Mouse (Mus musculus): ENCODE data around the gene Taf4. TPM values are rescaled to one million over a fixed set of nuclear protein-coding genes. Genes with fewer than 3 reads are reported as not detected.

Taf4 gene
- polyA plus RNA-seq, 1 experiment from 2014 or later, result 3.3 TPM

- Histone ChIP-seq H3K36me3 (no peaks in the 10 kb centered on the region), H3K4me3 (no peak overlapping the region), H3K9me3 (replicated peaks) (no peaks in the 10 kb centered on the region), H3K4me1 (peaks cover 13% of the 10 kb centered on the region; the same call in 1 of the 2 replicates), H3K27me3 (ENCODE audit: low read depth, poor library complexity, severe bottlenecking) (no peaks in the 10 kb centered on the region), H3K27ac (no peak overlapping the region)
- no peak for DNase-seq (ENCODE audit: low spot score)
- WGBS, result 79% methylated on average over 14 of the region's 14 CpGs
These were observed 24.6 kb downstream of the Taf4 start for GRCm38 (mm10) chr2:179951542-179952524.

DNA sequence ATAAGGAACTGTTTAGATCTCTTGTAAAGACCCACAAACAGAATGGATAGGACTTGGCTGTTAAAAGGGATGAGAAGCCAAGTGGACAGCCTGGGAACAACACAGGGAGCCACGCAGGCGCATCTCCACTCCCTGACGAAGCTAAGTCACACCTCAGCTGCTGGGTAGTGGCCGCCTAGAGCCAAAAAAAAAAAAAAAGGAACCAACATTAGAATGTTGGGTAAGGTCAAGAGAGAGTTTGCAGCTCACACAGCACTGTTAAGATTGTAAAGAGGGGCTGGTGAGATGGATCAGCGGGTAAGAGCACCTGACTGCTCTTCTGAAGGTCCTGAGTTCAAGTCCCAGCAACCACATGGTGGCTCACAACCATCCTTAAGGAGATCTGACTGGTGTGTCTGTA lies 27.6 kb downstream of the Taf4 start:
- Histone ChIP-seq H3K9me3 (replicated peaks) (no peaks in the 10 kb centered on the region), H3K4me3 (no peak overlapping the region), H3K27me3 (ENCODE audit: low read depth, poor library complexity, severe bottlenecking) (no peaks in the 10 kb centered on the region), H3K27ac (no peak overlapping the region), H3K36me3 (no peaks in the 10 kb centered on the region), H3K4me1 (peaks cover 23% of the 10 kb centered on the region)
- DNase-seq (ENCODE audit: low spot score), result no peak
- WGBS, result 89% methylated on average over 5 of the region's 5 CpGs

DNA sequence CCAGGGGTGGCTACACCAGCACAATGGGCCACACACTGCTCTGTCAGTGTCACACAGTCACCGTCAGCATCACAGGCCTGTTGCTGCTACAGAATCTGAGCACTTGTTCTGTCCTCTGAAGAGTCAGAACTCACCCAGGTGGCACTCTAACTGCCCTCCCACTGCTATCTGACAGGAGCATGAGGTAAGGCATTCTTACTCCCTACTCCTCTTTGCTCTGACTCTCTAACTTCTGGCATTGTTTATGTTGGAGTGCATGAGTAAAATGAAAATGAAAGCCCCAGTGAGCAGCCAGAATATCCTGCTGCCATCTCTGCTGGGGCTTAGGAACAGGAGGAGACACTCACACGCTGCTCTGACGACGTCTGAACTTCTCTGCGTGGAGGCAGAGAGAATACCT lies 28.8 kb downstream of the Taf4 start:
- no peak for DNase-seq (ENCODE audit: low spot score)
- no peak overlapping the region for H3K4me3 ChIP-seq
- H3K27me3 ChIP-seq (ENCODE audit: low read depth, poor library complexity, severe bottlenecking), result no peaks in the 10 kb centered on the region
- no peak overlapping the region for H3K27ac ChIP-seq
- H3K36me3 ChIP-seq, result no peaks in the 10 kb centered on the region
- no peaks in the 10 kb centered on the region for H3K9me3 ChIP-seq (replicated peaks)
- 78% methylated on average over 5 of the region's 5 CpGs for WGBS
- H3K4me1 ChIP-seq, result peaks cover 23% of the 10 kb centered on the region

- Histone ChIP-seq H3K4me1 (peaks cover 17% of the 10 kb centered on the region), H3K4me3 (no peak overlapping the region), H3K27me3 (ENCODE audit: low read depth, poor library complexity, severe bottlenecking) (no peaks in the 10 kb centered on the region), H3K27ac (no peak overlapping the region), H3K36me3 (no peaks in the 10 kb centered on the region), H3K9me3 (replicated peaks) (no peaks in the 10 kb centered on the region)
- WGBS, result 90% methylated on average over 6 of the region's 6 CpGs
- no peak for DNase-seq (ENCODE audit: low spot score)
These were observed 29.9 kb downstream of the Taf4 start for GRCm38 (mm10) chr2:179946496-179946895.

GRCm38 (mm10) chr2:179945051-179945450 lies 31.4 kb downstream of the Taf4 start:
- Histone ChIP-seq H3K36me3 (no peaks in the 10 kb centered on the region), H3K4me3 (no peak overlapping the region), H3K4me1 (peaks cover 17% of the 10 kb centered on the region), H3K27ac (no peak overlapping the region), H3K9me3 (replicated peaks) (no peaks in the 10 kb centered on the region), H3K27me3 (ENCODE audit: low read depth, poor library complexity, severe bottlenecking) (no peaks in the 10 kb centered on the region)
- 67% methylated on average over 4 of the region's 4 CpGs for WGBS
- DNase-seq (ENCODE audit: low spot score), result no peak

DNA sequence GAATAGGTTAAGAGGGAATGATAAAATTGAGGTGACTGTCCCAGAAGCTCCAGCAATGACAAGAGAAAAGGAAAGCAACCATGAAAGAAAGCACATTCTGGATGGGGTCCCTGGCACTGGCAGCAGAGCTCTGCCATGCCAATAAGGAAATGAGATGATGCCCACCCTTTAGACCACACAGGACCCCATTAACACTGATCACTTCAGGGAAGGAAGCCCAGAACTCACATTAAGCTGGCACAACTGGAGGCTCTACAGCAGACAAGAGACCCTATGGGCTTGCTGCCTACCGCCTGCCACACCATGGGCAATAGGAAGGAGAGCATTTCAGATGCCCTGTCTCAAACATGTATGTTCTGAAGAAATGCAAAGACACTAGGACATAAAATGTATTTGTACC lies 34.8 kb downstream of the Taf4 start:
- no peaks in the 10 kb centered on the region for H3K36me3 ChIP-seq
- DNase-seq (ENCODE audit: low spot score), result no peak
- peaks cover 26% of the 10 kb centered on the region for H3K4me1 ChIP-seq
- WGBS, result 91% methylated on average over 1 of the region's 1 CpGs
- no peak overlapping the region for H3K27ac ChIP-seq
- no peaks in the 10 kb centered on the region for H3K9me3 ChIP-seq (replicated peaks)
- H3K27me3 ChIP-seq (ENCODE audit: low read depth, poor library complexity, severe bottlenecking), result no peaks in the 10 kb centered on the region
- no peak overlapping the region for H3K4me3 ChIP-seq

- no peak overlapping the region for H3K27ac ChIP-seq
- no peak for DNase-seq (ENCODE audit: low spot score)
- H3K27me3 ChIP-seq (ENCODE audit: low read depth, poor library complexity, severe bottlenecking), result no peaks in the 10 kb centered on the region
- peaks cover 42% of the 10 kb centered on the region for H3K36me3 ChIP-seq
- WGBS, result 90% methylated on average over 4 of the region's 4 CpGs
- H3K4me1 ChIP-seq, result peaks cover 15% of the 10 kb centered on the region
- H3K4me3 ChIP-seq, result no peak overlapping the region
- H3K9me3 ChIP-seq (replicated peaks), result no peaks in the 10 kb centered on the region
These were observed 39.4 kb downstream of the Taf4 start for GRCm38 (mm10) chr2:179937091-179937490.

- H3K27ac ChIP-seq, result no peak overlapping the region
- no peak overlapping the region for H3K4me3 ChIP-seq
- DNase-seq (ENCODE audit: low spot score), result no peak
- peaks cover 9% of the 10 kb centered on the region for H3K4me1 ChIP-seq
- H3K27me3 ChIP-seq (ENCODE audit: low read depth, poor library complexity, severe bottlenecking), result no peaks in the 10 kb centered on the region
- WGBS, result 88% methylated on average over 3 of the region's 3 CpGs
- peaks cover 71% of the 10 kb centered on the region for H3K36me3 ChIP-seq
- H3K9me3 ChIP-seq (replicated peaks), result no peaks in the 10 kb centered on the region
These were observed 42.3 kb downstream of the Taf4 start for GRCm38 (mm10) chr2:179934165-179934564.

DNA sequence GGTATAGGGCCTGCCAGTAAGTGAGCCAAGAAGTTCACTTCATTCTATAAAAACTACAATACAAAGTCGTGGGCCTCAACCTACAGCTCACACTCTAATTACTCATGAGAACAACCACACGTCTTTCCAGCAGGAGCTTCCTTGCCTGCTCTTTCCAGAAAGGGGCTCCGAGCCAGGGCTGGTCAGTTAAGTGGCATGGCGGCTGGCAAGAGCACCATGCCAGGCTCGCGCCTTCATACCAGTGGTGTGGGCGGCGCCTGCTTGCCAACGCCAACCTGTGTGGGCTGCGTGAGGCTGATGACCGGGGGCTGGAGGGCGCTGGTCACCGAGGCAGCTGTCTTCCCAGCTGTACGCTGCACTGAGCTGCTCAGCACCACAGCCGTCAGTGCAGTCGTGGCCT lies 44.7 kb downstream of the Taf4 start:
- H3K4me3 ChIP-seq, result no peak overlapping the region
- no peak for DNase-seq (ENCODE audit: low spot score)
- WGBS, result 94% methylated on average over 16 of the region's 16 CpGs
- no peak overlapping the region for H3K27ac ChIP-seq
- H3K4me1 ChIP-seq, result no peaks in the 10 kb centered on the region
- peaks cover 93% of the 10 kb centered on the region for H3K36me3 ChIP-seq
- no peaks in the 10 kb centered on the region for H3K9me3 ChIP-seq (replicated peaks)
- H3K27me3 ChIP-seq (ENCODE audit: low read depth, poor library complexity, severe bottlenecking), result no peaks in the 10 kb centered on the region

- 91% methylated on average over 13 of the region's 13 CpGs for WGBS
- Histone ChIP-seq H3K27ac (no peak overlapping the region), H3K4me1 (no peaks in the 10 kb centered on the region), H3K27me3 (ENCODE audit: low read depth, poor library complexity, severe bottlenecking) (no peaks in the 10 kb centered on the region), H3K9me3 (replicated peaks) (no peaks in the 10 kb centered on the region), H3K4me3 (no peak overlapping the region), H3K36me3 (peaks cover 97% of the 10 kb centered on the region)
- DNase-seq (ENCODE audit: low spot score), result no peak
These were observed 47.3 kb downstream of the Taf4 start for GRCm38 (mm10) chr2:179929166-179929565.

- no peak overlapping the region for H3K4me3 ChIP-seq
- DNase-seq (ENCODE audit: low spot score), result no peak
- H3K27me3 ChIP-seq (ENCODE audit: low read depth, poor library complexity, severe bottlenecking), result no peaks in the 10 kb centered on the region
- H3K9me3 ChIP-seq (replicated peaks), result no peaks in the 10 kb centered on the region
- H3K4me1 ChIP-seq, result no peaks in the 10 kb centered on the region
- peaks cover 98% of the 10 kb centered on the region for H3K36me3 ChIP-seq
- no peak overlapping the region for H3K27ac ChIP-seq
- WGBS, result 92% methylated on average over 6 of the region's 6 CpGs
These were observed 52.4 kb downstream of the Taf4 start for GRCm38 (mm10) chr2:179924038-179924437.

DNA sequence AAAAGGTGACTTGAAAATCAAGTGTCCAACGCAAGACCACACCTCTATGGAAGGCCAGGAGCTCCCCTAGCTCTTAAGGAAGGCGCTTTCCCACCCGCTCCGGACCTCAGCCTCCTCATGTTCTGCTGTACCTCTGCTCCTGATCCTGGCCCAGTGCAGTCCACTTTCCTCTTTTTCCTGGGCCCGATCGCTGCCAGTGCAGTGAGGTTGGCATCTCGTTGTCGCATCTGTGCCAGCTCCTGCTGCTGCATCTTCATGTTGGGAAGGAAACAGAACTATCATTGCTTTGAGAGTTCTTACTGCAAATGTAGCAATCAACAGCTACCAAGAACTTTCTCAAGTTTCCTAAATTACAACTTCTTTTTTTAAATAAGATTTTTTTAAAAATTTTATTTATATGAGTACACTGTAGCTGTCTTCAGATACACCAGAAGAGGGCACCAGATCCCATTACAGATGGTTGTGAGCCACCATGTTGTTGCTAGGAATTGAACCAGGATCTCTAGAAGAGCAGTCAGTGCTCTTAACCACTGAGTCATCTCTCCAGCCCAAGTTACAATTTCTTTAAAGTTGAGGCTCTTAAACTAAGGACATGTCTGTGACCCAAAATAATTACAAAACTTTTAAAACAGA lies 55.3 kb downstream of the Taf4 start:
- H3K4me3 ChIP-seq, result no peak overlapping the region
- H3K4me1 ChIP-seq, result no peaks in the 10 kb centered on the region
- DNase-seq (ENCODE audit: low spot score), result no peak
- peaks cover 99% of the 10 kb centered on the region for H3K36me3 ChIP-seq
- H3K9me3 ChIP-seq (replicated peaks), result no peaks in the 10 kb centered on the region
- H3K27me3 ChIP-seq (ENCODE audit: low read depth, poor library complexity, severe bottlenecking), result no peaks in the 10 kb centered on the region
- no peak overlapping the region for H3K27ac ChIP-seq
- WGBS, result 93% methylated on average over 8 of the region's 8 CpGs

DNA sequence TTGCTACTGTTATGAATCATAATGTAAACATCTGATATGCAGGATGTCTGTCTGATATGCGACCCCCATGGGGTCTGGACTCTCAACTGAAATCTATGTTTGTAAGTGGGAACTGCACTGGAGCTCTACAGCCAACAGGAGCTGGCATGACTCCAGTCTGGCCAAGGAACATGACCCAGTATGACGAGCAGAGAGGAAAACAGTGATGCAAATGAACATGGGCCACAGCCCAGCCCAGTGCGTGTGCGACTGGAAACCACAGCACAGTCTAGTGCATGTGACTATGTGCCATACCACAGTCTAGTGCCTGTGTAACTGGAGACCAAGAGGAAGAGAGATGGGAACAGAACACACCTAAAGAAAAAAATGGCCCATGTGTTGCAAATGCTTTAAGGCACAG lies 56.4 kb downstream of the Taf4 start:
- 92% methylated on average over 4 of the region's 4 CpGs for WGBS

More for the DNA sequence above, 56.4 kb downstream of the Taf4 start:
- Histone ChIP-seq H3K9me3 (replicated peaks) (no peaks in the 10 kb centered on the region), H3K27ac (no peak overlapping the region), H3K4me3 (no peak overlapping the region), H3K36me3 (peaks cover 99% of the 10 kb centered on the region), H3K4me1 (no peaks in the 10 kb centered on the region), H3K27me3 (ENCODE audit: low read depth, poor library complexity, severe bottlenecking) (no peaks in the 10 kb centered on the region)
- no peak for DNase-seq (ENCODE audit: low spot score)

All from limb, embryonic 10.5 days (tissue).